Mouse (Mus musculus): ENCODE data around the gene Taf4. TPM values are rescaled to one million over a fixed set of nuclear protein-coding genes. Genes with fewer than 3 reads are reported as not detected.

The Taf4 gene
- total RNA-seq, 4 experiments from 2014 or later, result 16.8 to 22.8 (median 19.6) TPM

Other genes starting within 250 kb of the Taf4 start
- gene Lsm14b, start 48.3 kb upstream of the Taf4 start, total RNA-seq (2022), result 10 to 100 TPM; 41.8 to 54.8 (median 48.5) TPM
- 100 to 1,000 TPM; 195 to 232 (median 215) TPM for gene Psma7, start 65.8 kb upstream of the Taf4 start, total RNA-seq (2022)
- 10 to 100 TPM in 3 of 4 experiments, 1 to 10 TPM in 1; 9.9 to 14.3 (median 11.7) TPM for gene Ss18l1, start 65.9 kb upstream of the Taf4 start, total RNA-seq (2022)
- gene Mtg2, start 93.9 kb upstream of the Taf4 start, total RNA-seq (2022), result 10 to 100 TPM; 17.3 to 26.1 (median 21.6) TPM
- under 1 TPM; 0.17 to 0.89 (median 0.27) TPM for gene Hrh3, start 127.8 kb upstream of the Taf4 start, total RNA-seq (2022)
- gene Osbpl2, start 142.7 kb upstream of the Taf4 start, total RNA-seq (2022), result 10 to 100 TPM; 41.8 to 61.6 (median 48.6) TPM
- gene Adrm1, start 194.8 kb upstream of the Taf4 start, total RNA-seq (2022), result 100 to 1,000 TPM; 158 to 178 (median 163) TPM
- gene Lama5, start 249.2 kb upstream of the Taf4 start, total RNA-seq (2022), result 10 to 100 TPM; 27.7 to 97.1 (median 46.8) TPM